Mouse (Mus musculus) erythroblast, embryonic 14.5 days (primary cell): Measurements from ENCODE around the gene Cacna2d1. TPM values are rescaled to one million over a fixed set of nuclear protein-coding genes. Genes with fewer than 3 reads are reported as not detected.

Experiments used
- H3K27me3 ChIP-seq: 2 replicates; pipeline ENCODE4 v1.6.1; 2012; ENCODE audit warnings: inconsistent platforms; ENCODE audit not compliant: control insufficient read depth
- H3K36me3 ChIP-seq: 2 replicates; pipeline ENCODE4 v1.6.1; 2012; ENCODE audit warnings: mild to moderate bottlenecking, inconsistent platforms; ENCODE audit not compliant: control insufficient read depth
- H3K4me1 ChIP-seq: 2 replicates; pipeline ENCODE4 v1.6.1; 2012; ENCODE audit warnings: inconsistent platforms; ENCODE audit not compliant: control insufficient read depth
- H3K4me3 ChIP-seq: replicated peaks from 2 replicates; pipeline ENCODE3; 2012; ENCODE audit warnings: moderate library complexity, mild to moderate bottlenecking, inconsistent platforms
- H3K9me3 ChIP-seq: 2 replicates; pipeline ENCODE4 v1.6.1; 2012; ENCODE audit warnings: low read length, inconsistent platforms, mixed read lengths; ENCODE audit not compliant: control insufficient read depth
- GATA1 ChIP-seq: IDR thresholded peaks from 2 replicates; pipeline ENCODE4 v1.6.1; 2012; ENCODE audit warnings: low read length, inconsistent platforms, mixed read lengths
- TAL1 ChIP-seq: IDR thresholded peaks from 3 replicates; pipeline ENCODE4 v1.6.1; 2012; ENCODE audit warnings: low read length, inconsistent platforms, mixed read lengths
- polyA plus RNA-seq: library from polyadenylated mRNA; stranded (reverse); fragments of >175 nt; gene quantifications from 2 replicates; pipeline ENCODE4 v1.2.3, GENCODE M21; 2012

Gene Cacna2d1
- polyA plus RNA-seq, 1 experiment = not detected

DNA sequence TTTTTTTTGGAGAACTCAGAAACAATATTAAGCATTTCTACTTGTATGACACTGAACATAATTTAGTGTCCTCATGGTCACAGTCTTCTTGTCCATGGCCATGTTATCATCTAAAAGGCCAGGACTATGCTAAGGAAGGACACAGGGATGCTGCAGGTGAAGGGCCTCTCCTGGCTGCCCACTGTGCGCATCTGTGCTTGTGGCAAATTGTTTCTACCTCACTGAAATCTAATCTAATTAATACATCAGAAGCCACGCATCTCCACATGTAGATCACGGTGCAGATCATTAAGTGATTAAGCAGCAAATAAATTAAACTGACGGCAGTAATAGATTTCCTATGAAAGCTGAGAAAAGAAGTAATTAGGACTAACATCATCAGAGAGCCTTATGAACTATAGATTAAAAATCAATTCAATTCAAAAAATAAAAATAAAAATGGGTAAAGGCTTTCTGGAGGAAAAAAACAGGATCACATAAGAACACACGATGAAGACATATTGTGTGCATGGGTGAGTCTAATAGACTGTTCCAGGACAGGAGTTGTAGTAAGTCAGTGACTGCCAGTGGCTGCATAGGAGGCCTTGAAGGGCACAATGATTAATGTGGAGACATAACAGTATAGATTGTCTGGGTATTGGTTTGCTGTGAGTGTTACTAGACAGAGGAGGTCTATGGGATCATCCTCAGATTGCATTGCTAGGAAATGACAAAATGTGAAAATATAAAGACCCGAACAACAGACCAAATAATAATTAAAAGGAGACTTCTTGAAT, 318.4 kb downstream of the Cacna2d1 start:
- TF ChIP-seq GATA1 = no peak
- H3K4me1 ChIP-seq = no peaks in the 10 kb centered on the region
- H3K36me3 ChIP-seq = no peaks in the 10 kb centered on the region
- no peak overlapping the region for H3K4me3 ChIP-seq
- no peaks in the 10 kb centered on the region for H3K27me3 ChIP-seq
- no peaks in the 10 kb centered on the region for H3K9me3 ChIP-seq

DNA sequence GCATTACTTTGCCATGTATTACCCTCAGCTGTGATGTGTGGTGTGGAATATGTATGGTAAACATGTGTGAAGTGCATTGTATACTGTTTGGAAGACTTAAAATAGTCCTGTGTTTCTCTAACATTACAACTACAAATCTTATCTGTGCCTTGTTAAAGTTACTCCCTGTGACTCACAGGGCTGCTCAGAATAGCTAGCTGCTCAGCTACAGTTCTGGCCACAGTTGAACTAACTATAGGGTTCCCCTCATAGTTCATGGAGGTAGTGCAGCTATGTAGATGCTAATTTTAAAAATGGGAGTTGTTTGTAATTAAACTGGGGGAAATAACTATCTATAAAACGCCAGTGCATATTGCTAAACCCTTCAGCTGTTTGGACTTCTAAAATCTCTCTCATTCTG, 319.3 kb downstream of the Cacna2d1 start:
- H3K9me3 ChIP-seq = no peaks in the 10 kb centered on the region
- no peak for TF ChIP-seq TAL1
- TF ChIP-seq GATA1 = no peak
- no peaks in the 10 kb centered on the region for H3K27me3 ChIP-seq
- no peaks in the 10 kb centered on the region for H3K4me1 ChIP-seq
- no peak overlapping the region for H3K4me3 ChIP-seq
- H3K36me3 ChIP-seq = no peaks in the 10 kb centered on the region

DNA sequence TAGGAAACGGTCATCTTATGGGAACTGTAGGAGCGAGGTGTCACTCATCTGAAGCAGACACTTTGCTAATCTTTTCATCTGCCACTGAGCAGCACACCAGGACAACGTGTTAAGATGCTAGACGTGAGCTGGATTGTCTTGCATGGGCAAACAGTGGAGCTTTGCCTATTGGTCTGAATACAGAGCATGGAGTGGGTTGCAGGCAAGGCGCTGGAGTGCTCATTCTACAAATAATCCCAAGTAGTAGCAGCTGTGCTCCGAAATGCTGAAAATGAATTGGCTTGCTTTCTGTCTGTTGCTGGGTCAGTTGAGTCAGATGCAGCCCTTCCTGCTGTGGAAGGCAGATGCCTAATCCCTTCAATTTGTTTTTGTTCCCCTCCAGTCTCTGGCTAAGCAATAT, 330.9 kb downstream of the Cacna2d1 start:
- H3K4me1 ChIP-seq = no peaks in the 10 kb centered on the region
- no peaks in the 10 kb centered on the region for H3K36me3 ChIP-seq
- H3K4me3 ChIP-seq = no peak overlapping the region
- H3K9me3 ChIP-seq = no peaks in the 10 kb centered on the region
- H3K27me3 ChIP-seq = no peaks in the 10 kb centered on the region
- TF ChIP-seq GATA1 (no peak), TAL1 (no peak)

DNA sequence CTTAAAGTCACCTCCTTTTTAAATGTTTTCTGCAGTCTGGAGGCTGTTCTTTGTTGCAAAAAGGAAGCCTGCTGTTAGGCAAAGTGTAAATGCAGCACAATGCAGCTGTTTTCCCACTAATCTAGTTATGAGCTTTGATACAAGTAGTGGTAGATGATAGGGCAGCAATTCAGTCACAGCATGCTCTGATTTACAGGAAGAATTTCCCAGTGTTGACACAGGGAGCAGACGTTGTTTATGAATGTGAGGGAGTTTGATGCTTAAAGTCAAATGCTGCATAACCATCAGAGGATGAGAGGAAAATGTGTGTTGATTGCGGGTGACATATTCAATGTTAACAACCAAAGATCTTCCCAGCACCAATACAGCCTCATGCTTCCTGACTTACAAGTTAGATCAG, 342.6 kb downstream of the Cacna2d1 start:
- no peak for TF ChIP-seq GATA1
- Histone ChIP-seq H3K36me3 (no peaks in the 10 kb centered on the region), H3K27me3 (no peaks in the 10 kb centered on the region), H3K9me3 (no peaks in the 10 kb centered on the region), H3K4me1 (no peaks in the 10 kb centered on the region), H3K4me3 (no peak overlapping the region)

DNA sequence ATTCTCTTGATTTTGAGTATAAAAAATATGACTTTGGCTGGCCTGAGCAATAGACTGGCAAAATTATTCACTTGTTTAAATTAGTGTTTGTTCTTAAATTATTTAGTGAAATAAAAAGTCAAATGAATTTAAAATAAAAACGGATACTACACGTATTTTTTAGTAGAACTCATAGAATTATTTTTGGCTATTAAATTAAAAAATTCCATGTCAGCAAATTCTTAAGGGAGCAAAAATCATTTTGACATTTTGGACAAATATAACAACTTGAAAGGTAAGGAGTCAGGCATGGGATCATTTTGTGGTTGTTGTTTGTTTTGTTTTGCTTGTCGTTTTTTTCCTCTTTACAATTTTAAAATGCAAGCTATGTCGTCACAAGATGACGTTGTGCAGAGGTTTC, 346.7 kb downstream of the Cacna2d1 start:
- Histone ChIP-seq H3K36me3 (no peaks in the 10 kb centered on the region), H3K4me3 (no peak overlapping the region), H3K4me1 (no peaks in the 10 kb centered on the region), H3K27me3 (no peaks in the 10 kb centered on the region), H3K9me3 (no peaks in the 10 kb centered on the region)
- no peak for TF ChIP-seq TAL1
- no peak for TF ChIP-seq GATA1

DNA sequence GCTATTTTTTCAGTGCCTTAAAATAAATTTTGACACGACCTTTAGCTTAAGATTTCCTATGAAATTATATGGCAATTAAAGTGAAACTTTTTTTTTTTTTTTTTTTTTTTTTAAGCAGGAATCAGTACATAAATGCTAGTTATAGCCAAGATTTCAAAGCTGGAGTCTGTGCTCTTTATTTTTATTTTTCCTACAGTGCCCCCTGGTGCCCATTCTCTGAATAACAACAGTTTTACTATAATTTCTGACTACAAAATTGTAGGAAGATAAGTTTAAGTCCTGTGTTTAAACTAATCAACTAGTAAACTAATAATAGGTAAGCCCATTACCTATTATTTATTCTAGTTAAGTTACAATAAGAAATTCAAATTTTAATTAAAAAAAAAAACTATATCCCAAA, 358.7 kb downstream of the Cacna2d1 start:
- no peak for TF ChIP-seq GATA1
- TF ChIP-seq TAL1 = no peak
- H3K4me3 ChIP-seq = no peak overlapping the region
- no peaks in the 10 kb centered on the region for H3K9me3 ChIP-seq
- no peaks in the 10 kb centered on the region for H3K27me3 ChIP-seq
- no peaks in the 10 kb centered on the region for H3K4me1 ChIP-seq
- H3K36me3 ChIP-seq = no peaks in the 10 kb centered on the region

DNA sequence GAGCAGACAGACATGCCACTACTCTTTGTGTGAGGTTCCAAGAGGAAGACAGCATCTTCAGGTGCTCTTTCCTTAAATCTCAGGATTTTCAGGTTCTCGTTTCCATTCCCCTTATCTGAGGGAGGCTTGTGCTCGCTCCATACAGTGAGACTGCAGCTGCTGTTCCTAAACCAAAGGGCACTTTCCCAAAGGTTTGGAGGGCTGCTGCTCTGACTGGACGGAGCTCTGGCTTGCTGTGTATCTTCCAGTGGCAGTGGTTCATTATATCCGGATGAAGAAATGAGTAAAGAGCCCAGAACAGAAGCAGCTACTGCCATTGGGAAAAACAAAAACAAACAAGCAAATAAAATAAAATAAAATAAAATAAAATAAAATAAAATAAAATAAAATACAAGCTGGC, 359.3 kb downstream of the Cacna2d1 start:
- H3K27me3 ChIP-seq = no peaks in the 10 kb centered on the region
- TF ChIP-seq GATA1 (no peak), TAL1 (no peak)

DNA sequence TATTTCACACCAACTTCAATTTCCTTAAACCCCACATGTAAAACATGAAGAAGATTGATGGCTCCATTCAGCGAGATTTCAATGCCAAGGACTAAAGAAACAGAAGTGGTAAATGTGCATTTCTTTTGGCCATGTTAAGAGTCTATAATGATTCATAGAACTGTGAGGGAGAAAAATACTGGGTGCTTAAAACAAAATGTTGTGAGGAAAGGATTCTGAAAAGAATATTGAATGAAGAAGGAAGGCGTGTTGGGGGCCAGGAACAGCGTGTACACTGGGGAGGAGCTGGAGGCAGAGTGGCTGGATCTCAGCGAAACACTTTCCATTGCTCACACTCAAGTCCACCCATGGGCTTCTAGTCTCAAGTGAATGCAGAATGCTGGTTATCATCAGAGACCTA, 360.2 kb downstream of the Cacna2d1 start:
- TF ChIP-seq TAL1 = no peak
- TF ChIP-seq GATA1 = no peak
- H3K27me3 ChIP-seq = no peaks in the 10 kb centered on the region
- H3K9me3 ChIP-seq = no peaks in the 10 kb centered on the region
- no peak overlapping the region for H3K4me3 ChIP-seq
- H3K36me3 ChIP-seq = no peaks in the 10 kb centered on the region
- no peaks in the 10 kb centered on the region for H3K4me1 ChIP-seq

More for the DNA sequence above, 359.3 kb downstream of the Cacna2d1 start:
- Histone ChIP-seq H3K9me3 (no peaks in the 10 kb centered on the region), H3K36me3 (no peaks in the 10 kb centered on the region), H3K4me1 (no peaks in the 10 kb centered on the region), H3K4me3 (no peak overlapping the region)

DNA sequence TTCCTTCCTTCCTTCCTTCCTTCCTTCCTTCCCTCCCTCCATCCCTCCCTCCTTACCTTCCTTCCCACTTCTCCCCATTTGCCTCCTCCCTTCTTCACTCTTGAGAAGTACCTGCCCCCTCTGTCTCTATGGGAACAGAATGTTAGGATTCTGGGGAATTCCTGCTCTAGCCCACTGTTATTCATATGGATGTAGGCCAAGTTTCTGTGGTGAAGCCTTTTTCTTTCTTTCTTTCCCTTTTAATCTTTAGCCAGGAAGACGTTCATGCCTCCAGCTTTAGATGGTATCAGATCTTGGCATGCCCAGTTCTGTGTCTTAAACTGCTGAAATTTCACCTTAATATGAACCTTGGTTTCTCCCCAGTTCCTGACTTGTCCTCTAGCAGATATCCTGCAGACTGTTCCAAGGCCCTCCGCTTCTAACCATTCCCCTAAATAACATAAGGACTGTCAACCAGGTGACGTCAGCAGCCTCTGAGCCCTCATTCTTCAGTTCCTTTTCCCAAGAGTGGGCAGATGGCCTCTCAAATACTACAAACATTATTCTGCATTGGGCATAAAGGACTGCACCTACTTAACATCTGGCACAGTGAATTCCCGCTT, 362.8 kb downstream of the Cacna2d1 start:
- Histone ChIP-seq H3K27me3 (no peaks in the 10 kb centered on the region), H3K4me3 (no peak overlapping the region), H3K4me1 (no peaks in the 10 kb centered on the region), H3K36me3 (no peaks in the 10 kb centered on the region), H3K9me3 (no peaks in the 10 kb centered on the region)
- TF ChIP-seq TAL1 (no peak), GATA1 (no peak)
